Mouse (Mus musculus): ENCODE results near the gene Tmem80.

- TF ChIP-seq CTCF (IDR thresholded peaks at IDR 0.05; ENCODE audit: low read depth), result no peak
- no peak for TF ChIP-seq EP300 (IDR thresholded peaks at IDR 0.05; ENCODE audit: low read depth)
Observed at GRCm38 (mm10) chr7:141301386-141301785, 26.2 kb upstream of the Tmem80 start.
